Mouse (Mus musculus) liver, embryonic 16.5 days (tissue): ENCODE measurements around the gene Slc25a3. TPM values are rescaled to one million over a fixed set of nuclear protein-coding genes. Genes with fewer than 3 reads are reported as not detected.

Experiments
- ATAC-seq: fragments of 200-750 bp; cut with Nextera tagmentation; 2 replicates; pipeline ENCODE4 v1.8.0; 2017; ENCODE audit warnings: low read depth, mild to moderate bottlenecking, moderate number of reproducible peaks, moderate library complexity
- H3K27ac ChIP-seq: fragments of 300-500 bp; sonication (generic); 2 replicates; pipeline ENCODE4 v1.5.1; 2014; ENCODE audit warnings: mild to moderate bottlenecking, low read length
- H3K27me3 ChIP-seq: fragments of 300-500 bp; sonication (generic); 2 replicates; pipeline ENCODE4 v1.6.1; 2014; ENCODE audit warnings: low read depth, low read length, mixed read lengths; ENCODE audit not compliant: control insufficient read depth, insufficient read depth
- H3K36me3 ChIP-seq: fragments of 300-500 bp; sonication (generic); 2 replicates; pipeline ENCODE4 v1.6.1; 2014; ENCODE audit warnings: mild to moderate bottlenecking; ENCODE audit not compliant: control insufficient read depth, insufficient read depth
- H3K4me1 ChIP-seq: fragments of 300-500 bp; sonication (generic); 2 replicates; pipeline ENCODE4 v1.6.1; 2014; ENCODE audit warnings: low read depth, low read length, mixed read lengths; ENCODE audit not compliant: control insufficient read depth
- H3K4me2 ChIP-seq: fragments of 300-500 bp; sonication (generic); 2 replicates; pipeline ENCODE4 v1.6.1; 2014; ENCODE audit warnings: low read depth, low read length, mixed read lengths
- H3K4me3 ChIP-seq: fragments of 300-500 bp; sonication (generic); 2 replicates; pipeline ENCODE4 v1.5.1; 2014; ENCODE audit warnings: low read depth, mild to moderate bottlenecking, low read length
- H3K9ac ChIP-seq: fragments of 300-500 bp; sonication (generic); 2 replicates; pipeline ENCODE4 v1.6.1; 2014; ENCODE audit warnings: low read depth, low read length
- H3K9me3 ChIP-seq: fragments of 300-500 bp; sonication (generic); replicated peaks from 2 replicates; pipeline ENCODE4 v1.6.1; 2016; ENCODE audit warnings: low read length; ENCODE audit not compliant: control insufficient read depth
- WGBS: fragments of 180-500 bp; shearing (Covaris S2); extraction: QIAGEN DNeasy Blood & Tissue Kit; methylation state at CpG from one replicate; pipeline ENCODE4 v1.1.7; 2014; ENCODE audit not compliant: insufficient replicate concordance; 5-methylcytosine and 5-hydroxymethylcytosine counted together
- polyA plus RNA-seq: library from polyadenylated mRNA; unstranded; fragments of >200 nt; fragmentation: Nextera tagmentation; extraction: Ambion mirVana; gene quantifications from 2 replicates; pipeline ENCODE4 v1.2.1, GENCODE M21; 2015

Gene Slc25a3
- polyA plus RNA-seq, 1 experiment from 2014 or later, result 186 TPM

- no peaks in the 10 kb centered on the region for H3K9me3 ChIP-seq
- WGBS, result 85% methylated on average over 1 of the region's 1 CpGs
- ATAC-seq, result no peak
Observed at GRCm38 (mm10) chr10:91131565-91131964, 7.7 kb upstream of the Slc25a3 start.

DNA sequence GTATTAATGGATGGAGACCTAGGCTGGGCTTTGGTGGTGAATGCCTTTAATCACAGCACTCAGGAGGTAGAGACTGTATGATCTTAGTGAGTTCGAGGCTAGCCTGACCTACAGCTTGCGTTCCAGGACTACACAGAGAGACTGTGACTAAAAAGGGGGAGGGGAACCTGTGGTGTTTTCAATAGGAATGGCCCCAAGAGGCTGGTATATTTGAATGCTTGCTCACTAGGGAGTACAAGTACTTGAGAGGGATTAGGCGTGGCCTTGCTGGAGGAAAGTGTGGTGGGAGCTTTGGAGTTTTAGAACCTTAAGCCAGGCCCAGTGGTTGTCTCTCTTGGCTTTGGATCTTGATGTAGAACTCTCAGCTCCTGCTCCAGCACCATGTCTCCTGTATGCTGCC is 6.9 kb upstream of the Slc25a3 start:
- Histone ChIP-seq H3K27me3 (no peaks in the 10 kb centered on the region), H3K27ac (no peak overlapping the region), H3K9ac (no peak overlapping the region), H3K36me3 (no peaks in the 10 kb centered on the region), H3K4me1 (0 out of 2 replicates have a peak, but pooled peaks cover 3% of the 10 kb centered on the region), H3K4me2 (no peak overlapping the region), H3K9me3 (no peaks in the 10 kb centered on the region), H3K4me3 (no peak overlapping the region)
- ATAC-seq, result no peak
- 73% methylated on average over 3 of the region's 3 CpGs for WGBS

More at GRCm38 (mm10) chr10:91131565-91131964, 7.7 kb upstream of the Slc25a3 start:
- Histone ChIP-seq H3K9ac (no peak overlapping the region), H3K36me3 (no peaks in the 10 kb centered on the region), H3K27me3 (no peaks in the 10 kb centered on the region), H3K4me3 (no peak overlapping the region), H3K27ac (no peak overlapping the region), H3K4me1 (0 out of 2 replicates have a peak, but pooled peaks cover 3% of the 10 kb centered on the region), H3K4me2 (no peak overlapping the region)

GRCm38 (mm10) chr10:91128551-91129160 is 4.8 kb upstream of the Slc25a3 start:
- Histone ChIP-seq H3K9me3 (no peaks in the 10 kb centered on the region), H3K27me3 (no peaks in the 10 kb centered on the region), H3K36me3 (no peaks in the 10 kb centered on the region), H3K4me2 (no peak overlapping the region), H3K9ac (no peak overlapping the region), H3K27ac (no peak overlapping the region), H3K4me3 (no peak overlapping the region), H3K4me1 (peaks cover 7% of the 10 kb centered on the region)
- WGBS, result 69% methylated on average over 1 of the region's 1 CpGs
- no peak for ATAC-seq

DNA sequence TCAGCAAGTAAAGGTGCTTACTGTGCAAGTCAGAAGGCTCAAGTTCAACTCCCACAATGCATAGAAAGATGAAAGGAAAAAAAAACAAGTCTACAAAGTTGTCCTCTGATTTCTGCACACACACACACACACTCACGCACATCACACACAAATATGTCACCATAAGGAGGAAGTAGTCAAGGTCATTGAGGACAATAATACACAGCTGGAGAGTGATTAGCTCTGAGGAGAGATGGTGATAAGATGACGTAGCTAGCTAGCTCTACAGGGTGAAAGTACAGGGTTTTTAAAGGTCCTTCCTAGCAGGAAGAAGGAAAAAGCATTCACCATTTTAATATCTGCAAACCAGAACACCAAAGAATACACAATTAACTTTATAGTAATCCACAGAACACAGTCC is 3.5 kb upstream of the Slc25a3 start:
- Histone ChIP-seq H3K9me3 (no peaks in the 10 kb centered on the region), H3K4me3 (no peak overlapping the region), H3K9ac (no peak overlapping the region), H3K36me3 (no peaks in the 10 kb centered on the region), H3K4me1 (peaks cover 12% of the 10 kb centered on the region), H3K4me2 (no peak overlapping the region), H3K27me3 (no peaks in the 10 kb centered on the region), H3K27ac (no peak overlapping the region)
- no peak for ATAC-seq
- 29% methylated on average over 2 of the region's 2 CpGs for WGBS

DNA sequence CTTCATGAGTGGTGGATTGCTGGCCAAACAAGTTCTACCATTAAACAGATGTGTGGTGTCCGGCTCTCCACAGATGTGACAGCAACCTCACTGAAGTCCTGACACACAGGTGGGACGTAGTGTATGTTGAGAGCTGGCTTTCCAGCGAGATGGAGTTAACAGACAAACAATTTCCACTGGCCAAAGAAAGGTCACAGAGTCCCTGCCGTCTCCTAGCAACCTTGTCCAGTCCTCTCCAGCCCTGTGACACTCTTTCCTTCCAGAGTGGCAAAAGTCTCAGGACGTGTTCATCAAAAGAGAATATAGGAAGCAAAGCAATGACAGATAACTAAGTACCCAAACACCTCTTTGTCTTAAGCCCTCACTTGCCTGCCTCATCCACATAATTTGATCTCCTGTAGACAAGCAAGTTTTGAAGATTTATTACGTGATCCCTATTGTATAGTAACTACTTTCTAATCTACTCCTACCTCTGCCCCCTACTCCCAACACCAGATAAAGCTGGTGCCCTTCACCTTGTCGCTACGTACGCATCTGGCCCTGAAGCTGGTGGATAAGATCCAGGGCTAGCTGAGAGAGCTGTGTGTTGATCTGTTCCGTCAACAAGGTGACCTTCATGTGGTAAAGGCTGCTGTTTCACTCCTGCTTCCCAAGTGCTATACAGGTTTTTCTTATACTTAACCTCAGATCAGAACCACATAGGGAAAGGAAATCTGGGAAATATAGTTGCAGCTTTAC is 2.9 kb upstream of the Slc25a3 start:
- Histone ChIP-seq H3K9me3 (no peaks in the 10 kb centered on the region), H3K27me3 (no peaks in the 10 kb centered on the region), H3K4me3 (no peak overlapping the region), H3K4me2 (no peak overlapping the region), H3K9ac (no peak overlapping the region), H3K36me3 (peaks cover 4% of the 10 kb centered on the region), H3K27ac (no peak overlapping the region), H3K4me1 (peaks cover 16% of the 10 kb centered on the region)
- WGBS, result 53% methylated on average over 10 of the region's 10 CpGs
- no peak for ATAC-seq

GRCm38 (mm10) chr10:91123281-91123827 is 505 bp downstream of the Slc25a3 start:
- Histone ChIP-seq H3K9ac (peak overlapping the region; percentile 96), H3K4me2 (peak overlapping the region; percentile 85), H3K4me3 (peak overlapping the region; percentile 95), H3K27me3 (no peaks in the 10 kb centered on the region), H3K9me3 (no peaks in the 10 kb centered on the region), H3K36me3 (peaks cover 24% of the 10 kb centered on the region), H3K27ac (peak overlapping the region; percentile 93), H3K4me1 (peaks cover 17% of the 10 kb centered on the region)
- peak; percentile 54 for ATAC-seq
- under 1% methylated on average over 44 of the region's 44 CpGs for WGBS

DNA sequence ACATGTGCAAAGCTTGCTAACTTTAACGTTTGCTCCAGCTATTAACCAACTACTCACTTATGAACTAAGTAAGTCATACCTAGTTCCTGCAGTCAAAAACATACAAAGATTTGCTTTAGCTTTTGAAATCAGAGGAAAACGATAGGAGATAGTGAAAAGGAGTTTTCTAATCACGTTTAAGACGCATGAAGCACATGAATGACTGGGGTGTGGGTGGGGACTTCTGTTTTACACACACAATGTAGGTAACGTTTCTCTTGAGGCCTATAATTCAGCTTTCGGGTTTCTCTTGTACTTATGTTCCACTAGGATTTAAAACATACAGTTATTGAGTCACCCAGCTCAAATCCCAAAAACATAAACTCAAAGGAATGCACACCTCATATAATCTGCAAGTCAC is 1.2 kb downstream of the Slc25a3 start:
- Histone ChIP-seq H3K27me3 (no peaks in the 10 kb centered on the region), H3K4me3 (peak overlapping the region; percentile 95), H3K27ac (no peak overlapping the region; the same call in 1 of the 2 replicates), H3K36me3 (peaks cover 31% of the 10 kb centered on the region), H3K4me2 (peak overlapping the region; percentile 85), H3K4me1 (peaks cover 17% of the 10 kb centered on the region), H3K9ac (peak overlapping the region; percentile 96), H3K9me3 (no peaks in the 10 kb centered on the region)
- 8% methylated on average over 6 of the region's 6 CpGs for WGBS
- no peak for ATAC-seq

DNA sequence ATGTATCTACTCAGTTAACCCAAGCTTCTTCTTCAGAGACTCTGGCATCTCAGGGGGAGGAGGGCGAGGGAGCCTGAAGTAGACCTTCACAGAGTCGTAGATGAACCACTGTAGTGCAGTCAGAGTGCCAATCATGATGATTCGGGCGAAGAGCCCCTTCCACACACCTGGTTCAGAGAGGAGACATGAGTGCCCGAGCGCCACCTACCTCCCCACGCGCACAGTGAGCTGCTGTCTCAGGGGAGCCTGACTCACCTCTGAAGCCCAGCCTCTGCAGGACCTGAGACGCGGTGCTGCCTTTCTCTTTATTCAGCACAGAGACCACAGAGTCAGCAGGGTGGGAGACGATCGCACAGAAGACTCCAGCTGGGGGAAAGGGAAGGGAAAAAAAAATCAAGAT is 6.9 kb downstream of the Slc25a3 start:
- H3K4me3 ChIP-seq, result no peak overlapping the region
- H3K36me3 ChIP-seq, result peaks cover 69% of the 10 kb centered on the region
- no peak for ATAC-seq
- H3K27ac ChIP-seq, result no peak overlapping the region
- 83% methylated on average over 12 of the region's 12 CpGs for WGBS
- H3K4me2 ChIP-seq, result no peak overlapping the region
- H3K9me3 ChIP-seq, result no peaks in the 10 kb centered on the region
- peaks cover 3% of the 10 kb centered on the region for H3K4me1 ChIP-seq
- no peak overlapping the region for H3K9ac ChIP-seq
- no peaks in the 10 kb centered on the region for H3K27me3 ChIP-seq

- Histone ChIP-seq H3K9me3 (no peaks in the 10 kb centered on the region), H3K27ac (no peak overlapping the region), H3K4me1 (no peaks in the 10 kb centered on the region), H3K4me2 (no peak overlapping the region), H3K9ac (no peak overlapping the region), H3K4me3 (no peak overlapping the region), H3K36me3 (peaks cover 17% of the 10 kb centered on the region), H3K27me3 (no peaks in the 10 kb centered on the region)
- no peak for ATAC-seq
- 68% methylated on average over 4 of the region's 4 CpGs for WGBS
Observed at GRCm38 (mm10) chr10:91109841-91110240, 14.0 kb downstream of the Slc25a3 start.
